Mouse (Mus musculus): ENCODE measurements around the gene Gm21663.
"Not testable (repeated sequence)": the region's sequence is repeated elsewhere in the genome, so short reads cannot be mapped to it uniquely, and the experiment has no call there.

- not testable (repeated sequence) for TF ChIP-seq CTCF, EP300 (IDR thresholded peaks at IDR 0.05)
These were observed 3.2 kb upstream of the Gm21663 start for GRCm38 (mm10) chr5:25945391-25945790.
